In genomic region chr6:113046041-113046975, GRCm38 (mm10) we compare ENCODE assay signal across 8 mouse cellular contexts. TPM values are rescaled to one million over a fixed set of nuclear protein-coding genes. Genes with fewer than 3 reads are reported as not detected.
DNase-seq lines count a peak whose midpoint lies in the region; ATAC-seq lines count a peak whose summit lies in the region.

Thumpd3 (plus strand) TSS chr6:113046225.

- peaks cover 18% of the 10 kb centered on the region for H3K79me2 ChIP-seq in macrophage (ENCODE audit: inconsistent target)

- under 1% methylated on average over 56 of the region's 59 CpGs for WGBS in hindbrain, embryonic 16.5 days
- WGBS in macrophage (ENCODE audit: missing documents), result under 1% methylated on average over 59 of the region's 59 CpGs

- H3K4me2 ChIP-seq in hindbrain, embryonic 16.5 days (ENCODE audit: low read length), result peak within 1 kb of the TSS; percentile 95

- H3K36me3 ChIP-seq in hindbrain, embryonic 16.5 days (ENCODE audit: control insufficient read depth, insufficient read depth, low read length), result peaks cover 7% of the 10 kb centered on the region
- H3K36me3 ChIP-seq in macrophage (ENCODE audit: inconsistent target), result peaks cover 21% of the 10 kb centered on the region; the same call in 1 of the 2 replicates

- no peaks in the 10 kb centered on the region for H3K27me3 ChIP-seq in hindbrain, embryonic 16.5 days (replicated peaks; ENCODE audit: control insufficient read depth, insufficient read depth, low read length)

- peak within 1 kb of the TSS; percentile 80 for H3K4me3 ChIP-seq in hindbrain, embryonic 16.5 days (ENCODE audit: low read length)
- H3K4me3 ChIP-seq in macrophage (ENCODE audit: inconsistent target), result peak within 1 kb of the TSS; percentile 93

- peak within 1 kb of the TSS; percentile 79 for H3K9ac ChIP-seq in hindbrain, embryonic 16.5 days (ENCODE audit: low read depth, low read length)

- peak; percentile 100 for ATAC-seq in hindbrain, embryonic 16.5 days

- H3K9me3 ChIP-seq in hindbrain, embryonic 16.5 days (ENCODE audit: control insufficient read depth, low read length), result no peaks in the 10 kb centered on the region

- peak within 1 kb of the TSS; percentile 88 for H3K27ac ChIP-seq in hindbrain, embryonic 16.5 days (ENCODE audit: low read depth, low read length)
- H3K27ac ChIP-seq in macrophage, result peak within 1 kb of the TSS; percentile 91

- peak; percentile 97 for DNase-seq in T-cell, adult 2 months (ENCODE audit: low spot score)
- DNase-seq in cerebellum, postnatal 36 days, result peak; percentile 97 to 99
- DNase-seq in gastrocnemius, adult 18-20 months (ENCODE audit: low spot score), result peak; percentile 96
- DNase-seq in left cerebral cortex, adult 18-20 months (ENCODE audit: low spot score in 2 of 2), result peak; percentile 97 to 99
- DNase-seq in right cerebral cortex, adult 18-20 months, result peak; percentile 97
- DNase-seq in urinary bladder, postnatal 10 days (ENCODE audit: low spot score), result peak; percentile 93

- peaks cover 18% of the 10 kb centered on the region for H3K4me1 ChIP-seq in hindbrain, embryonic 16.5 days (ENCODE audit: control insufficient read depth, insufficient read depth, low read depth, low read length)

RNA-seq across cellular contexts. Expression of gene Thumpd3, which starts in this region (rescaled TPM):
- 10 to 100 TPM; 14.2 to 14.5 TPM for total RNA-seq in gastrocnemius, adult 18-20 months (2021)
- 48.7 and 52.0 TPM in 2 replicates for polyA plus RNA-seq in hindbrain, embryonic 16.5 days (2015; fragmentation: Nextera tagmentation; extraction: Ambion mirVana)
- total RNA-seq in left cerebral cortex, adult 18-20 months (2021), result 10 to 100 TPM; 22.9 to 30.1 TPM
- 100 to 1,000 TPM in 7 of 26 experiments, 10 to 100 TPM in 19; 33.1 to 122 (median 72.7) TPM for total RNA-seq in macrophage (2018; cell fraction: chromatin; rRNA removed)
- 10 to 100 TPM; 20.9 to 50.2 (median 38.7) TPM for total RNA-seq in macrophage (2018; cell fraction: cytosol; rRNA removed)
- 100 to 1,000 TPM in 3 of 26 experiments, 10 to 100 TPM in 23; 27.5 to 104 (median 53.4) TPM for total RNA-seq in macrophage (2018; cell fraction: nucleus; rRNA removed)
- polyA plus RNA-seq in macrophage (2018), result 41.1 to 75.6 TPM (median 49.0 TPM) in 3 replicates

Comparison
In these comparisons a context has a peak if more than half of its experiments do, and no peak if none do; other contexts are left out.
1. Peak in every context shown above with its lines: DNase-seq, ATAC-seq, H3K4me3 ChIP-seq and H3K27ac ChIP-seq.